Mouse (Mus musculus) spleen, postnatal 36 days (tissue): ENCODE data around the gene Tmem33.

Source experiments
- DNase-seq, 2 experiments: peaks; one replicate each; pipeline ENCODE4 v3.0.0; 2022; ENCODE audit warnings: low spot score in 2 of 2, mixed read lengths in 1 of 2

The Tmem33 gene

DNA sequence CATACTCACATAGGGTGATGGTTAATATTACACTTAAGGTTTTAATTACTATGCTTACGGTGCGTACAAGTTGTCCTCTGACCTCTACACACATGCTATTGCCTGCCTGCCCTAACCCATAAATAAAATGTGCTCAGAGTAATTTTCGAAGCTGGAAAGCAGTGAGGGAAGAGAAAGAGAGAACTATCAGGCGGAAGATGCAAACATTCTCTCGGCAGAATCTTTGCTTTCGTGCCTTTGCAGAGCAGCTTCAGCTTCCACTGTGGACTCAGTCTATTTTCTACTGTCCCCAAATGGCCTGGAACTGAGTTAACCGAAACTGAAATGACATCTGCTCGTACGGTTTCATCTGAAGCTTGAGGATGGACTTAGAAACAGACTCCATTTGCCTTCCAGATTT lies 1.9 kb upstream of the Tmem33 start:
- no peak for DNase-seq

DNA sequence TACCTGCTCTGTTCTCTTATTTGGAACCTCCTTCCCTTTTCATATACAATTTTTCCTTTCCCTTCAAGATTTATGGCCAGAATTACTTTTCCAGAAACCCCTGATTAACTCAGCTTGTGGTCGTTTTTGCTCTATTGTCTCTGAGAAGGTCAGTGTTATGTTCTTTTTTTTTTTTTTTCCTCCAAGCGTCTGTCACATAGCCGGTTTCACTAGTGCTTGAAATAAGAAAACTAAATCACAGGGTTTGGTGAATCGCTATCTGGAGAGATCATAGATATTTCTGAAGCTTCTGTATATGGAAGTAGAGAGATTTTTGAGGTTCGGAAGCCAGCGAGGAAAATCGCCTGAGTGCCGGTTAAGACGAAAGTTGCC lies 220 bp upstream of the Tmem33 start:
- no peak for DNase-seq

DNA sequence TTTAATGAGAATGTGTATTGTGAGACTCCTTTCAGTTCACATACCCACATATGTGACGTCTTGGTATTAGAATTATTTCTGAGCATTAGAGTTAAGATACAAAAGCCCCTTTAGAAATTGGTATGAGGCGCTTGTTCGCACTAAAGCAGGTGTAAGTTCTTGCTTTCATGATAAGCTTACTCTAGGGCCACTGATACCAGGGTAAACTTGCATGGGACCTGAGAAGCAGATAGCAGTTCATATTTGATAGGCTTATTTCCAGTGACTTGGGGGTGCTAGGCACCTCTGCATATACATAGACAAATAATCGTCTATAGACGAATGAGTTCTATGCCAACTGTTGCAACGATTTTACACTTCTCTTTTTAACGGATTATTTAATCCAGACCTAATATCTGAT lies 2.6 kb downstream of the Tmem33 start:
- DNase-seq, result peak in 1 of 2 experiments; percentile 12

DNA sequence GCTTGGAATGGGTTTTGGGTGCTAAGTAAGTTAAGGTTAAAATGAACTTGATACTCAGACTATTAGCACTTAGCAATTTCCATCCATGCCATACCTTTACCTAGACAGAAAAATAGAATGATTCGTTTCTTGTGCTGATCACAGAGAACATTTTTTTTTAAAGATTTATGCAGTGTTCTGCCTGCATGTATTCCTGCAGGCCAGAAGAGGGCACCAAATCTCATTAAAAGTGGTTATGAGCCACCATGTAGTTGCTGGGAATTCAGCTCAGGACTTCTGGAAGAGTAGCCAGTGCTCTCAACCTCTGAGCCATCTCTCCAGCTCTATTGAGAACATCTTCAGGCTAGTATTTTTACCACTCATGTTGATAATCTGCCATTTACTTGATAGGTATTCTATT lies 5.7 kb downstream of the Tmem33 start:
- DNase-seq, result no peak

DNA sequence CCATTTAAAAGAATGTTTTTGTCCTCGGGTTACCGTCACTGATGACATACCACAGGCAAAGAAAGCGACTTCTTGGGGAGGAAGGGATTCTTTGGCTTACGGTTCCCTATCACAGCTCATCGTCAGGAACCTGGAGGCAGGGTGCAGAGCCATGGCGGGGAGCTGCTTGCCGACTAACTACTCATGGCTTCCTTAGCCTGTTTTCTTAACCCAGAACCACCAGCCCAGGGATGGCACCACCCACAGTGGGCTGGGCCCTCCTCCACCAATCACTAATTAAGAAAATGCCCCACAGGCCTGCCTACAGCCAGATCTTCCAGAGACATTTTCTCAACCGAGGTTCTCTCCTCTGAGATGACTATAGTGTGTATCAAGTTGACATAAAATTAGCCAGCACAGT lies 8.9 kb downstream of the Tmem33 start:
- DNase-seq, result peak; percentile 8 to 25

DNA sequence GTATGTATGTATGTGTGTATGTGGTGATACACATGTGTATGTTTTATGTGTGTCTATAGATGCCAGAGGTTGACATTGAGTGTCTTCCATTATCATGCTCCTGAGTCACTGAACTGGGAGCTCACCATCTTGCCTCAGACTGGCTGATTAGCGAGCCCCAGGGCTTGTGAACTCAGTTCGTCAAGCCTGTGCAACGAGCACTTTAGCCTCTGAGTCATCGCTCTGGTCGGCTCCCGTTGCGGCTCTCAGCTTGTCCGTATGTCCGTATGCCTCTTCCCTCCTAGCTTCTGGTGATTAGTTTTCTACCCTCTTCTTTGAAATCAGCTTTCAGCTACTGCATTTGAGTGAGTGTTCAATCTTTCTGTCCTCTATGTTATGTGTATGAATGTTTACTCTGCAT lies 19.0 kb downstream of the Tmem33 start:
- no peak for DNase-seq

DNA sequence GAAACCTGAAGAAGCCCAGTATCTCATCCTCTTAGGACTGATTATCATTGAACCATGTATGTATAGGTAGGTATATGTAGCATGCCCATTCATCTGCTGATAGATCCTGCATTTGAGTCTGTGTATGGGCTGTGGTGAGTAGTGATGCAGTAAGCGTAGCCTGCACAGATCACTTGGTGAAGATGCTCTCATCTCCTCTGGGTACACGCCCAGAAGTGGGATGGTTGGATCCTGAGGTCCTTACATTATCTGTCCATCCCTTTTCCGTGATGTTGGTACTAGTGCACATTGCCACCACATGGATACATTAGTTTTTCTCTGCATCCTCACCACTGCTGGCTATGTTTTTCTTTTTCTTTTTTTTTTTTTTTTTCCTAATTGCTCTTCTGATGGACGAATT lies 19.5 kb downstream of the Tmem33 start:
- peak; percentile 8 to 39 for DNase-seq

DNA sequence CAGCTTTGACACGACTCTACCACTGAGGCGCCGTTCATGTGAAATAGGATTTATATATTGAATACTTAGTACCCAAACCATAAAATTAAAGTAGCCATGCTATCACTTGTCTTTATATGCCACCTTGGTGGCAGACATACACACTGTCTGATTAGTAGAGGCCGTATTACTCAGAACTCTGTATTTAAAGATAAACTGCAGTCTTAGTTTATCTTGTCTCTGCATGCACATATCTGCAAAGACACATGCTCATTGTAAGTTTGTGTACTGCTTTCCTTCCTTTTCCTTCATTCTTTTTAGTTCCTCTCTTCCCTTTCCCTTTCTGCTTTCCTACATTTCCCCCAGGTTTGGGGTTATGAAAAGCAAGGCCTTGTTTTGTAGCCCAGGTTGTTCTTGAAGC lies 20.0 kb downstream of the Tmem33 start:
- peak in 1 of 2 experiments; percentile 57 for DNase-seq

DNA sequence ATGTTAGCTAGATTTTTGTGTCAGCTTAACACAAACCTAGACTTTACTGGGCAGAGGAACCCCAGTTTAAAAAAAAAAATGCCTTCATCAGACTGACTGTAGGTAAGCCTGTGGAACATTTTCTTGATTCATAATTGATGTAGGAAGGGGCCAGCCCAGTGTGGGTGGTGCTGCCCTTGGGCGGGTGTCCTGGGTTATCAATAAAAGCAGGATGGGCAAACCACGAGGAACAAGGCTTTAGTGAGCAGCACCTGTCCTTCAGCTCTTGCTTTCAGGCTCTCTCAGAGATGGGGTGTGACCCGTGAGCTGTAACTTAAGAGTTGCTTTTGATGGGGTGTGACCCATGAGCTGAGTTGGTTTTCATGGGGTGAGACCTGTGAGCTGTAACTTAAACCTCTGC lies 34.7 kb downstream of the Tmem33 start:
- DNase-seq, result no peak

DNA sequence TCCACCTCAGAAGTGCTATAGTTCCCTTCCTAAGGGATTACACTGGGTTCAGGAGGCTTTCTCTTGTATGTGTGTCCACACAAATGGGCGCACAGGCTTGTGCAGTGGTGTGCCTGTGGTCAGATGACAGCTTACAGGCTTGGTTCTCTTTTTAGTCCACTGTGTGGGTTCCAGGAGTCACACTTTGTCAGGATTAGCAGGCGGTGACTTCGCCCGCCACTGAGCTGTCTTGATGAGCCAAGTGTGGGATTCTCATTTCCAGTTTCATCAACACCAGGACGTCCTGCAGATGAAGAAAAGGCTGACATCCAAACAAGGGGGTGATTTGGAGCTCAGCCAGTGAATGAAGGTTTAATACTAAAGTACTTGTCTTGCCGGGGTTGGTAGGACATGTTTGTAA lies 35.3 kb downstream of the Tmem33 start:
- DNase-seq, result no peak

DNA sequence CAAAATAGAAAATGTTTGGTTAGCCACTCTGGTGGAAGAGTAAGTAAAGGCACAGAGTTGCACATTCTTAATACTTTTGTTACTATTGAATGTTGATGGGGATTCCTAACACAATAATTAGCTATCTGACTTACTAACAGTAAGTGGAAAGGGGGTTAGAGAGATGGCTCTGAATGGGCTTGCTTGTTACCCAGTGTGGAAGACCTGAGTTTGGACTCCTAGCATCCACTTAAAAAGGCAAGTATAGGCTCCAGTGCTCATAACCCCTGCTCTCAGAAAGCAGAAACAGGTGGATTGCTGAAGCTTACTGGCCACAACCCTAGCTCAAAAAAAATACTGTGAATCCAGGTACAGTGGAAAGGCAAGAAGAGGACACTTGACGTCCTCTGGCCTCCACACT lies 35.8 kb downstream of the Tmem33 start:
- no peak for DNase-seq

DNA sequence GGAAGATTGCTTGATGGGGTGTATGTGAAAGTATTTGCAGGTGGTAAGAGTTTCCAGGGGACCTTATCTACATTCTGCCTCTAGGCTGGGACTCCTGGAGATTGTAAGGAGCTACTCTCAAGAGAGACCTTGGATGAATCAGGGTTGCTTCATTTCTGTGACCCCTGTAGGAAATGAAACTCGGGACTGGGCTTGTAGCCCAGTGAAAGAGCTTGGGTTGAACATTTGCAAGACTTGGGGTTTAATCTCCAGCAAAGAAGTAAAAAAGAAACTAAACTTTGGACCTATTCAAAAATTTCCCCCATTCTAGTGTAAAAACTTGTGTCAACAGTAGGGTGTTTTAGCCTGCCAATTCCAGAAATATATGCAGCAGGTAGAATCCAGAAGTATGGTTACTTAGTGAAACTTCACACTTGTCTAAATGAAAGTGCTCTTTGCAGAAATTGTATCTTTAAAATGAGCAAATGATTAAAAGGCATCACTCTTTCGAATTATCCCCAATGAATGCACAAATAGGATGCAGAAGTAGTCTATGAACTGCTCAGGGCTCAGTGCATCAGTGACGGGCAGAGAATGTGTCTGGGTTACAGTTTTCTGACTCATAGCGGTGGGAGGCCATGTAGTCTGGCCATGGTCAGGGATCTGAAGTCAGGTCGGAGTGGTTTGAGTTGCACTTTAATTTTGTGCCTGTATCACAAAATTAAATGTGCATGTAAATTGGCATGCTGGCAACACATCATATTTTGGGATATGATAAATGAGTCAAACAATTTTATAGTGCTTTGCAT lies 36.9 kb downstream of the Tmem33 start:
- DNase-seq, result no peak

DNA sequence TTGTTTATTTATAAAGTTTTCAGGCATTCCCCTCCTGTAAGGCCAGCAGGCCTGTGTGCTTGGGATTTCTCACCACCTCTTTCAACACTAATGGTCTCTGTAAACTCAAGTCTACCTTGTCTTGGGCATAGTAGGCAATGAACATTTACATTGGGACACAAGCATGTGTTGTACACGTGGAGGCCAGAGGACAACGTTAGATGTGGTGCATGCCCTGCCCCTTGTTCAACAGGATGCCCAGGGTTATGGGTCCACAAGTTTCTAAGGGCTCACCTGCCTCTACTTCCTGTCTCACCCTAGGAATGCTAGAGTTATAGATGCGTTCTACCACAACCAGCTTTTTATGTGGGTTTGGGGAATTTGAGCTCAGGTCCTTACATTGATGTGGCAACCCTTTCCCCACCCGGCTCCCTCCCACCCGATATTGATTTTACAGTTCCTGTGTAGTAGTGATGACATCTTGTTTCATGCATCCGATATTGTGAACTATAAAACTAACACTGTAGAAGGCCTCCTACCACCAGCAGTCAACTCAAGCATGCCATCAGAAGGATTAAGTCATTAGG lies 39.6 kb downstream of the Tmem33 start:
- no peak for DNase-seq

DNA sequence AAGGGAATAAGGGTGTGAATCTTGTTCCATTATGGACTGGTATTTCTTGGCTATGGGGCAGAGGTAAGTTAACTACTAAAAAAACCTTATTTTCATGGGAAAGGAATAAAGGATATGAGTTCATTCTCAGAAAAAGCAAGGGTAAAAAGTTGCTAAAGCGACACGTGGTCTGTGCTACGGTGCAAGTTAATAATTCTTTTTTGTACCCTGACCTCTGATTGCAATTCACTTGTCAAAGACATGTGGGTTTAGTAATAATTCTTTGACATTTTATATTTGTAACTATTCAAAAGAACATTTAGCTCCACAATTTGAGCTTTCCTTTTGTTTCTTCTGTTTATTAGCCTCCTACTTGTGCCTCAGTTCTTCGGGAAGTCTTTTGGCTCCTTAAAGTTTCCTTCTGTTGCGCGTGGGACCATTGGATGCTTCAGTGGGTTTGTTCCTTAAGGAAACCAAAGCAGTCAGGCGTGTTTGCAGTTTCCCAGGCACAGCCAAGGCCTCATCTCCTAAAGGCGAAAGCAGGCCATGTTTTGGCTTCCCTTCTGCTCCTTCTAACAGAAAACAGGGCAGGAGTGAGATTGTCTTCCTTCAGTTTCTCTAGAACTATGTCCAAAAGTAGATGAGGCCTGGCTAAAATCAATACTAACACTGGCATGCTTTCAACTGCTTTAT lies 40.7 kb downstream of the Tmem33 start:
- no peak for DNase-seq

DNA sequence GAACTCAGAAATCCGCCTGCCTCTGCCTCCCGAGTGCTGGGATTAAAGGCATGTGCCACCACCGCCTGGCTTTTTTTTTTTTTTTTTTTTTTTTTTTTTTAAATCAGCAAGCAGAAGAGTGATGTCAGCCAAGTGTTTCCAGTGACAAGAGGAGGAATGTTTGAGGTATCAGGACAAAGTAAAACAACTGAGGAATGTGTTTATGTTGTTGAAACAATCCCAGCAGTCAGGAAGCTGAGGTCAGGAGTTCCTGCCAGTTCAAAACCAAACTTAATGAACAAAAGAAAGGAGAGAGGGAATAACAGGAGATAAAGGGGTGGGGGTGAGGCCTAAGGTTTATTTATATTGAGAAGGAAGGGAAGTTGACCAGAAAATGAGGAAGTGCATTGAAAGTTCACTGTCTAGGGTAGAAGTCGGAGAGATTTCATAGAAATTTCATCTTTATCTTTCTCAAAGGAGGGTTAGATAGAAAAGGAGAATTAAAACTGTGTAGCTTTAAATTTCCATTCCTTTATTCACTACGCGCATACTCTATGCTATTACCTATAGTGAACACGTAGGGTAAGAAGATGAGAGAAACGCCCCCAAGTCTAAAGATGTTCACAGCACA lies 41.5 kb downstream of the Tmem33 start:
- DNase-seq, result no peak

DNA sequence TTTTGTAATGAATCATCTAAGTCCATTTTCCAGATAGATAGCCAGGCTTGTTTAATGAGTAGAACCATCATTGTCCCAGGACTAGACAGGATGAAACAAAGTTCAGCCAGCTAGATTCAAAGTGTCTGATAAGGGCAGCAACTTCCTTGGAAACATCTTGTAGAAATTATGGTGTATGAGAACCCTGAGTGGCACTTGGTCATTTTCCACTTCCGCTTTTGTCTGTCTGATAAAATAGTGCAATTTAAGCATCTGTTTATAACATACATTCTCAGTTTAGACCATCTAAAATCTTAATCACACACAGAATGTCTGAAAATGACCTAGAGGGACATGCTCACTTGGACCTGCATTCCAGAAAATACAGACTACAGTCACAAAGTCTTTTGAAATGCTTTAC lies 43.5 kb downstream of the Tmem33 start:
- DNase-seq, result no peak

DNA sequence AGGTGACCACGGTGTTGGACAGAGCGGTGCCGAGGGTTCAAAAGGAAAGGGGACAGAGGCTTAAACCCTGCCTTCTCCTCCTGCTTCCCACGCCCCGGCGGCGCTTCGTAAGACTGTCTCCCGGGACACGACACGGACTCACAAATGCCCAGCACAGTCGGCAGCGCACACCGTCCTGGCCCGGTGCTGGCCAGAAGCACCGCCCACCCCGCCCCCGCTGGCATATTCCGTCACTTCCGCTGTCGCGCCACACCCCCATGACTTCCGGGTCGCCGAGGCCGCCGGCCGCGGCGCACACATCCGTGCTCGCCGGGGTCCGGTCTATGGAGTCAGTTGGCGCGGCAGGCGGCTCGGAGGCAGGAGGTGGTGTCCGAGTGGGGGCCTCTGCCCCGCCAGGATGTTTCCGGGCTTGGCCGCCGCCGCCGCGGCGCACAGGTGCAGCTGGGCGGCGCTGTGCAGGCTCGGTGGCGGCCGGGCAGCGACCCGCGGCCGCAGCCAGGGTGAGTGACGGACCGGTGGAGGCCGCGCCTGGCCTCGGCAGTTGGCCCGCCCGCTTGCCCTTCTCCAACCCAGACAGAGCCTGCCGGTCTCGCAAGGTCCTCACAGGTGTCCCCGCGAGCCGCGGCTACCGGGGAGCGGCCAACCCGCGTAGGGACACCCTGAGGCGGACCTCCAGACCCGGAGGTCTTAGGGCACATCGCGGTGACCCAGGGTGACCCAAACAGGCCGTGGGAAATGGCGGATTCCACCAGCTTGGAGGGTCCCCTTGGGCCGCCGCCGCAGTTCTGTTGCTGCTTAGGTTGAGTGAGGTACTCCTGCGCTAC lies 46.5 kb downstream of the Tmem33 start, which contains the start of gene Slc30a9:
TSS of gene Slc30a9 (plus strand) at position 258 of the 824 bp plus-strand sequence.
- peak; percentile 88 to 89 for DNase-seq

DNA sequence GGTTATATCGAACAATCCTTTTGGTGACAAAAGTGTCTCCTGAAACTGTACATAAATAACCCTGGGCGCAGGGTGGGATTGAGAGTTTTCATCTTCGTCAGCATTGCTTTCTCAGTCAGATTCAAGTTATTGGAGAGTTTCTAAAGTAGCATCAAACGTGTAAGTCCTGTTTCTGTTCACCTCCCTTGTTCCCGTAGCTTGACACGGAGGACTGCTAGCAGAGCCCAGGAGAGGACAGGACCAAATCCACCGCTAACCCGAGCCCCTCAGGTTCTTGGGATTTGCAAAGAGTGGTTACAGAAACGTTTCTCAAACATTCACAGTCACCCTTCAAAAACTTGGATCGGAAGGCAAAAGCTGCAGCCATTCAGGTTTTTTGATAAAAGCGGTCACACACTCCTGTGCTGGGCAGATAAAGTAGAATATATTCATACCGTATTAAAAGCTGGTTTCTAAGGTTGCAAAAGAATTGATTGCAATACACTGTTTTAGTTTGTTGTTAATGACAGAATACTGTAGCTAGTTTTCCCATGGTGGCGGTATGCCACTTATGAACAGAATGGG lies 47.4 kb downstream of the Tmem33 start:
- peak in 1 of 2 experiments; percentile 55 for DNase-seq

DNA sequence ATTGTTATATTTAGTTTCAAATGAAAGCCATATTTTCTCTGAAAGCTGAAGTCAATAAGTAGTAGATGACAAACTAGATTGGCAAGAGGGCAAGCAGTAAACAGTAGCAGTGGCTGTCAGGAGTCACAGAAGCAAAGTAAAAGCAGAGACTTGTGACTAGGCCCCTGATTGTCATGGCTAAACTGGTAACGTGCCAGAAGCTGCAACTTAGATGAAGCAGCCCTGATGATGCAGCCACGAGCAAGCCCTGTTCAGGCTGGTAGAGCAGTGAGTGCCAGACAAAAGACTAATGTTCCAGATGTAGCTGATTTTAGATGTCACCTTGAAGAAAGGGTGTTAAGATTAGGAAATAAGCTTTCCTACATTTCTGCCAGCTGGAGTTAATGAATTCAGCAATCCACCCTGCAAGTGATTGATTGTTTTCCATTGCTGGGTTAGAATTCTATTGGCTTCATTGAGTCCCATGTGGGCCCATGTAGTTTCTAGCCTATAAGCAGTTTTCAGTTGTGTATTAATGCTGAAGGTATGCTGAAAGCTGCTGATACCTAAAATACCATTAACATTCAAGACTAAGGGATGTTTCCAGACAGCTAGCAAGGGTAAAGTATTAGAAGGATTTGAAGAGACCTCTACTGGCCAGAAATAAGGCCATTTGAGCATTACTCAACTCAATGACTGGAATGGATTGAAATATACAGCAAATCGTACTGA lies 51.6 kb downstream of the Tmem33 start:
- no peak for DNase-seq

DNA sequence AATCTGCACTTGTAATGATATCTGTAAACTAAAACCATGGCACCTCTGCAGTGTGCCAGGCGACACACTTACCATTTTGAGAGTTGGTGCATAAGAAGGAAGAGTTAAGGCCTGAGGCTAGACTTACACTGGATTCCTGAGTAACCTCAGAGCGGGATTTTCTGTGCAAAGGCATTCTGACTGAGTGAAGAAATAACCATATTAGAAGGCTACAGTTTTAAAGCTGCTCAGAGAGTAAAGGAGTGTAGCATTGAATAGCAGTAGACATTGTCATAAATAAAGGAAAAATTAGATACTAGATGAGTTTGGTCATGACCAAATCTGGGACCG lies 52.1 kb downstream of the Tmem33 start:
- no peak for DNase-seq
